Mouse (Mus musculus): Measurements from ENCODE around the gene Ttc29.

GRCm38 (mm10) chr8:78309539-78309938 is 96.4 kb downstream of the Ttc29 start:
- no peak for TF ChIP-seq CTCF (IDR thresholded peaks at IDR 0.05; ENCODE audit: borderline replicate concordance, control insufficient read depth, extremely low read depth, insufficient read depth, low read length, poor library complexity)
- no peak for TF ChIP-seq POLR2A (IDR thresholded peaks at IDR 0.05; ENCODE audit: control insufficient read depth, extremely low read depth, insufficient read depth, low read length, poor library complexity)

Data from thymus, adult 2 months (tissue).